In genomic region chr1:152807619-152808391, GRCm38 (mm10) we compare ENCODE assay signal across 10 mouse cellular contexts. TPM values are rescaled to one million over a fixed set of nuclear protein-coding genes. Genes with fewer than 3 reads are reported as not detected.
A peak's percentile ranks its signal among the peaks of the same experiment; 100 is the strongest.
DNase-seq lines count a peak whose midpoint lies in the region; ATAC-seq and TF ChIP-seq lines count a peak whose summit lies in the region.
"Had no signal": no experiment of that assay in that cellular context is flagged by ENCODE, and none has a peak within 500 bp of the region (broad histone marks: within the 10 kb centered on the region; RNA-seq: fewer than 3 reads in every experiment).

No protein-coding gene starts in this region.

- TF ChIP-seq CTCF in G1E (IDR thresholded peaks at IDR 0.05; ENCODE audit: low read depth, low read length), result no peak

- peak overlapping the region; percentile 62 for H3K27ac ChIP-seq in hindbrain, embryonic 10.5 days
- H3K27ac ChIP-seq in hindbrain, embryonic 16.5 days (ENCODE audit: low read depth, low read length), result no peak overlapping the region
- H3K27ac ChIP-seq in intestine, embryonic 14.5 days (ENCODE audit: low read depth), result peak overlapping the region; percentile 73
- H3K27ac ChIP-seq: neural tube, embryonic 13.5 days had no signal

- H3K27me3 ChIP-seq in hindbrain, embryonic 10.5 days (ENCODE audit: insufficient read depth, poor library complexity, severe bottlenecking), result no peaks in the 10 kb centered on the region
- no peaks in the 10 kb centered on the region for H3K27me3 ChIP-seq in hindbrain, embryonic 16.5 days (replicated peaks; ENCODE audit: control insufficient read depth, insufficient read depth, low read length)
- peaks cover 8% of the 10 kb centered on the region for H3K27me3 ChIP-seq in G1E (ENCODE audit: insufficient read depth, low read length)
- H3K27me3 ChIP-seq in intestine, embryonic 14.5 days (replicated peaks; ENCODE audit: control insufficient read depth, insufficient read depth, low read length), result no peaks in the 10 kb centered on the region
- H3K27me3 ChIP-seq: neural tube, embryonic 13.5 days had no signal

- no peak for DNase-seq in hindbrain, embryonic 10.5 days (ENCODE audit: low spot score)
- peak; percentile 31 for DNase-seq in G1E (ENCODE audit: low spot score)
- DNase-seq in intestine, embryonic 14.5 days (ENCODE audit: low spot score), result no peak
- no peak for DNase-seq in cerebellum, postnatal 25 days
- no peak for DNase-seq in urinary bladder, adult 2 months (ENCODE audit: low spot score)
- no peak for DNase-seq in cerebellum, adult 11-12 months

- no peaks in the 10 kb centered on the region for H3K9me3 ChIP-seq in hindbrain, embryonic 10.5 days
- H3K9me3 ChIP-seq in hindbrain, embryonic 16.5 days (ENCODE audit: control insufficient read depth, low read length), result no peaks in the 10 kb centered on the region
- H3K9me3 ChIP-seq in G1E (replicated peaks), result 0 out of 2 replicates have a peak, but pooled peaks cover 2% of the 10 kb centered on the region
- H3K9me3 ChIP-seq in intestine, embryonic 14.5 days (ENCODE audit: control insufficient read depth, low read length), result no peaks in the 10 kb centered on the region
- H3K9me3 ChIP-seq: neural tube, embryonic 13.5 days had no signal

- peaks cover 31% of the 10 kb centered on the region for H3K4me1 ChIP-seq in hindbrain, embryonic 10.5 days (replicated peaks)
- no peaks in the 10 kb centered on the region for H3K4me1 ChIP-seq in hindbrain, embryonic 16.5 days (ENCODE audit: control insufficient read depth, insufficient read depth, low read depth, low read length)
- peaks cover 42% of the 10 kb centered on the region for H3K4me1 ChIP-seq in G1E (ENCODE audit: insufficient read depth, low read depth, low read length)
- H3K4me1 ChIP-seq in intestine, embryonic 14.5 days (replicated peaks; ENCODE audit: control insufficient read depth, insufficient read depth, low read length), result peaks cover 8% of the 10 kb centered on the region

- no peak for ATAC-seq in hindbrain, embryonic 16.5 days
- ATAC-seq in G1E (ENCODE audit: extremely low read depth, insufficient number of reproducible peaks, low FRiP score, poor library complexity, severe bottlenecking), result peak; percentile 76
- peak; percentile 73 for ATAC-seq in intestine, embryonic 14.5 days (replicated peaks; ENCODE audit: low FRiP score, low TSS enrichment, low read depth)
- peak; percentile 80 for ATAC-seq in neutrophil, adult 5-6 weeks (ENCODE audit: extremely low read depth, insufficient number of reproducible peaks, low FRiP score, poor library complexity, severe bottlenecking)

- H3K4me2 ChIP-seq in hindbrain, embryonic 16.5 days (ENCODE audit: low read length), result no peak overlapping the region
- H3K4me2 ChIP-seq in intestine, embryonic 14.5 days (ENCODE audit: low read length), result no peak overlapping the region
- H3K4me2 ChIP-seq: neural tube, embryonic 13.5 days had no signal

- H3K4me3 ChIP-seq in hindbrain, embryonic 10.5 days, result no peak overlapping the region
- no peak overlapping the region for H3K4me3 ChIP-seq in hindbrain, embryonic 16.5 days (ENCODE audit: low read length)
- H3K4me3 ChIP-seq in G1E (ENCODE audit: low read depth, low read length), result peak overlapping the region; percentile 69
- H3K4me3 ChIP-seq in intestine, embryonic 14.5 days (ENCODE audit: low read depth, low read length), result no peak overlapping the region
- H3K4me3 ChIP-seq: neural tube, embryonic 13.5 days had no signal

- H3K9ac ChIP-seq in hindbrain, embryonic 16.5 days (ENCODE audit: low read depth, low read length), result no peak overlapping the region
- no peak overlapping the region for H3K9ac ChIP-seq in intestine, embryonic 14.5 days (ENCODE audit: low read length)
- H3K9ac ChIP-seq: neural tube, embryonic 13.5 days had no signal

- 78% methylated on average over 18 of the region's 18 CpGs for WGBS in hindbrain, embryonic 10.5 days
- 85% methylated on average over 18 of the region's 18 CpGs for WGBS in hindbrain, embryonic 16.5 days
- WGBS in intestine, embryonic 14.5 days, result 61% methylated on average over 18 of the region's 18 CpGs

- H3K36me3 ChIP-seq in hindbrain, embryonic 10.5 days, result no peaks in the 10 kb centered on the region
- no peaks in the 10 kb centered on the region for H3K36me3 ChIP-seq in hindbrain, embryonic 16.5 days (ENCODE audit: control insufficient read depth, insufficient read depth, low read length)
- peaks cover 19% of the 10 kb centered on the region for H3K36me3 ChIP-seq in G1E (replicated peaks)
- H3K36me3 ChIP-seq in intestine, embryonic 14.5 days (ENCODE audit: control insufficient read depth, insufficient read depth, low read length), result no peaks in the 10 kb centered on the region
- H3K36me3 ChIP-seq: neural tube, embryonic 13.5 days had no signal

RNA-seq across cellular contexts. Expression of gene Ncf2, which starts 7.8 kb away (rescaled TPM):
- 2.5 and 4.2 TPM in 2 replicates for polyA plus RNA-seq in hindbrain, embryonic 10.5 days (2016; fragmentation: Nextera tagmentation; extraction: Ambion mirVana)
- 2.7 and 2.9 TPM in 2 replicates for polyA plus RNA-seq in hindbrain, embryonic 16.5 days (2015; fragmentation: Nextera tagmentation; extraction: Ambion mirVana)
- total RNA-seq in G1E (2014; fragmentation: Nextera tagmentation) (66.1 and 77.5 TPM in 2 replicates), G1E (2017) (70.4 and 80.7 TPM in 2 replicates)
- 3.5 and 4.7 TPM in 2 replicates for polyA plus RNA-seq in G1E (2012)
- polyA plus RNA-seq in intestine, embryonic 14.5 days (2014; fragmentation: Nextera tagmentation; extraction: Ambion mirVana), result 6.1 and 7.2 TPM in 2 replicates
- total RNA-seq in neutrophil, adult 5-6 weeks (2017), result 637 and 647 TPM in 2 replicates
- polyA plus RNA-seq in urinary bladder, adult 2 months (2012; rRNA removed), result 7.0 and 8.7 TPM in 2 replicates

RNA-seq across cellular contexts. Expression of gene Arpc5, which starts 41.5 kb away (rescaled TPM):
- polyA plus RNA-seq in hindbrain, embryonic 10.5 days (2016; fragmentation: Nextera tagmentation; extraction: Ambion mirVana), result 231 and 256 TPM in 2 replicates
- polyA plus RNA-seq in hindbrain, embryonic 16.5 days (2015; fragmentation: Nextera tagmentation; extraction: Ambion mirVana), result 300 and 315 TPM in 2 replicates
- total RNA-seq in G1E (2014; fragmentation: Nextera tagmentation) (280 and 292 TPM in 2 replicates), G1E (2017) (307 and 358 TPM in 2 replicates)
- 283 and 369 TPM in 2 replicates for polyA plus RNA-seq in G1E (2012)
- polyA plus RNA-seq in intestine, embryonic 14.5 days (2014; fragmentation: Nextera tagmentation; extraction: Ambion mirVana), result 312 and 313 TPM in 2 replicates
- total RNA-seq in neutrophil, adult 5-6 weeks (2017), result 356 and 382 TPM in 2 replicates
- polyA plus RNA-seq in urinary bladder, adult 2 months (2012; rRNA removed), result 143 and 180 TPM in 2 replicates

RNA-seq across cellular contexts. Expression of gene Rgl1, which starts 41.7 kb away (rescaled TPM):
- polyA plus RNA-seq in hindbrain, embryonic 10.5 days (2016; fragmentation: Nextera tagmentation; extraction: Ambion mirVana), result 27.1 and 28.9 TPM in 2 replicates
- 18.4 and 19.4 TPM in 2 replicates for polyA plus RNA-seq in hindbrain, embryonic 16.5 days (2015; fragmentation: Nextera tagmentation; extraction: Ambion mirVana)
- total RNA-seq in G1E (2014; fragmentation: Nextera tagmentation) (2.2 and 4.0 TPM in 2 replicates), G1E (2017) (4.8 and 5.7 TPM in 2 replicates)
- polyA plus RNA-seq in G1E (2012), result 0.21 and 0.26 TPM in 2 replicates
- 50.9 and 54.4 TPM in 2 replicates for polyA plus RNA-seq in intestine, embryonic 14.5 days (2014; fragmentation: Nextera tagmentation; extraction: Ambion mirVana)
- 12.4 and 12.6 TPM in 2 replicates for total RNA-seq in neutrophil, adult 5-6 weeks (2017)
- polyA plus RNA-seq in urinary bladder, adult 2 months (2012; rRNA removed), result 29.6 and 31.0 TPM in 2 replicates

RNA-seq across cellular contexts. Expression of gene Apobec4, which starts 57.5 kb away (rescaled TPM):
- polyA plus RNA-seq in hindbrain, embryonic 10.5 days (2016; fragmentation: Nextera tagmentation; extraction: Ambion mirVana), result not detected in 2 replicates
- polyA plus RNA-seq in hindbrain, embryonic 16.5 days (2015; fragmentation: Nextera tagmentation; extraction: Ambion mirVana), result 0.13 TPM in 1 of 2 replicates, not detected in the other
- not detected in 2 replicates for total RNA-seq in G1E (2014; fragmentation: Nextera tagmentation)
- 0.33 TPM in 1 of 2 replicates, not detected in the other for total RNA-seq in G1E (2017)
- not detected in 2 replicates for polyA plus RNA-seq in G1E (2012)
- polyA plus RNA-seq in intestine, embryonic 14.5 days (2014; fragmentation: Nextera tagmentation; extraction: Ambion mirVana), result 0.11 TPM in 1 of 2 replicates, not detected in the other
- total RNA-seq in neutrophil, adult 5-6 weeks (2017), result not detected in 2 replicates
- not detected in 2 replicates for polyA plus RNA-seq in urinary bladder, adult 2 months (2012; rRNA removed)
- total RNA-seq: ES-E14 had no signal
- polyA plus RNA-seq: neural tube, embryonic 13.5 days had no signal

Comparison
In these comparisons a context has a peak if more than half of its experiments do, and no peak if none do; other contexts are left out.
1. RNA of gene Rgl1, which starts 41.7 kb away (polyA plus RNA-seq): 50.9 to 54.4 TPM in intestine, embryonic 14.5 days, 29.6 to 31.0 TPM in urinary bladder, adult 2 months, 27.1 to 28.9 TPM in hindbrain, embryonic 10.5 days and 18.4 to 19.4 TPM in hindbrain, embryonic 16.5 days; 0.21 to 0.26 TPM in G1E; every median in the first group is over 10 times any median in the second.